Mouse (Mus musculus): ENCODE results near the gene Ldlrap1.
A peak's percentile ranks its signal among the peaks of the same experiment; 100 is the strongest.

DNA sequence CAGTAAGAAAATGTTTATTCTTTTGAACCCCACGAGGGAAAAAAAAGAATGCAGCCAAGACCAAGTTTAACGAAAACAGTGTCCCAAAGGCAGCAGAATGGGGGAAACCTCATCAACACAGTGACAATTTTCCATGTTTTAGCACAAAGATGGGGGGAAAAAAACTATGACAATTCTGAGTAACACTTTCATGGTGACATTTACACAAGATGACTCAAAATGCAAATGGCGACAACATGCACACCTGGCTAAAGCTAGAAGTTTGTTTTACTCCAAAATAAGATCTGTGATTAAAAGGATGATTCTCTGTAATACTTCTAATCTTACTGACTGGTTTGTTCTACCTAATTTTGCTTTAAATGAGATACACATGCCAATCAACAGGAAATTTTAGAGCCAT lies 34.9 kb upstream of the Ldlrap1 start:
- TF ChIP-seq ZKSCAN1 (IDR thresholded peaks at IDR 0.05; ENCODE audit: borderline replicate concordance, low read depth, low read length): no peak
- TF ChIP-seq CTCF (conservative IDR thresholded peaks at IDR 0.05 in 1 of 2, IDR thresholded peaks at IDR 0.05 in 1 of 2; ENCODE audit: low read depth in 2 of 2, low read length in 2 of 2): no peak
- TF ChIP-seq POLR2A (IDR thresholded peaks at IDR 0.05; ENCODE audit: low read depth, low read length): no peak
- TF ChIP-seq EP300 (IDR thresholded peaks at IDR 0.05; ENCODE audit: low read length): peak; percentile 66
- no peak for TF ChIP-seq ZNF384 (IDR thresholded peaks at IDR 0.05; ENCODE audit: low read depth, low read length)
- peak; percentile 21; the same call in 1 of the 2 replicates for TF ChIP-seq ETS1 (conservative IDR thresholded peaks at IDR 0.05; ENCODE audit: low read depth, low read length)
- no peak for TF ChIP-seq NELFE (IDR thresholded peaks at IDR 0.05; ENCODE audit: low read depth, low read length)
- no peak for TF ChIP-seq TBP (conservative IDR thresholded peaks at IDR 0.05; ENCODE audit: low read depth, low read length)
- TF ChIP-seq BHLHE40 (IDR thresholded peaks at IDR 0.05; ENCODE audit: low read depth, low read length): no peak; the same call in 1 of the 2 replicates
- TF ChIP-seq RAD21 (IDR thresholded peaks at IDR 0.05; ENCODE audit: low read depth, low read length): no peak

Measured in CH12.LX (cell line).